Mouse (Mus musculus) c-Kit-negative CD71-positive TER-119-positive erythroid progenitor cells, embryonic 14.5 days (primary cell): Measurements from ENCODE around the gene Ltbp4.
A peak's percentile ranks its signal among the peaks of the same experiment; 100 is the strongest.

Experiments used
- DNase-seq: peaks from one replicate; pipeline ENCODE4 v3.0.0-alpha.2; 2013; ENCODE audit warnings: low read depth, low spot score

The Ltbp4 gene

DNA sequence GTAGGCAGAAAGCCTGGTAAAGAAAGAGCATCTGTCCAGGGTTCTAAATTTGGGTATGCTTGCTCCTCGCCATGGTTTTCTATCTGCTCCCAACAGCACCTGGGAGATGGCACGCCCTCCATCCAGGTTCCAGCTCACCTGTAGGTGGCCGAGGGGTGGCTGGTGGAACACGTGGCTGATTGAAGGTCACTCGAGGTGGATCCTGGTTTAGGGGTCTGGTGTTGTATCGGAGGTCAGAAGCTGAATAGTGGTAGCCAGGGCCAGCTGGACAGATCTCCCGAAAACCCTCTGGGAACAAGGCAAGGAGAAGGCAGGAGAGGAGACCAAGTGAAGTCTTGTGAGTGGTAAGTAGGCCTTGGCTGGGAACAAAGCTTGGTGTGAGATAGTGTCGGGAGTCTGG is 10.0 kb downstream of the Ltbp4 start:
- DNase-seq: no peak

DNA sequence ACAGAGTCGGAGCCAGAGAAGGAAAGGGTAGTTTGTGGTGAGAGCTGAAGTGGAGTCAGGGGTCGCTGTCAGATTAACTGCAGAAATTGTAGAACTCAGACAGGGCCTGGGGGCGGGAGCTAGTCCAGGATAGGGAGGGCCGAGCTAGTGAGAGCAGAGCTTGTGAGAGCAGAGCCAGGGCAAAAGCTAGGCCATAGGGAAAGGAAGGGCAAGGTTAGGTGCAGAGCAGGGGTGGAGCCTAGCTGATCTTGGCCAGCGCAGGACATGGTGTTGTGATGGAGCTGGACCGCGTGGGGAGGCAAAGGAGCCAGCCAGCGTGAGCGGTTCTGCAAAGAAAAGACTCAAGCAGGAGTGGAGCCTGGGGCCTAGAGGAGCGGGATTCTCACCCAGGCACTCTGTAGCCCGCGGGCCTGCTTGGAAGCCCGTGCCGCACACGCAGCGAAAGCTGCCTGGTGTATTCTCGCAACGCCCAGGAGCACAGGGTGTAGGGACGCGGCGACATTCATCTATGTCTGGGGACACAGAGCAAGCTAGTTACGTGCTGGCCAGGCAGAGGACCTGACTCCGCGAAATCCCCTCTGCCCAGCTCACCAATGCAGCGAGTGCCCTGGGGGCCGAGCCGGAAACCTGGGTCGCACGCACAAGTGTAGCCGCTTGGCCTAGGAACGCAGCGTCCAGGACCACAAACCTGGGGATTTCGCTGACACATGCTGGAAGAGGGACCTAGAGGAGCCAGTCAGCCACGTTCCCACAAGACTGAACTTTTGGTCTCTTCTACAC is 11.2 kb downstream of the Ltbp4 start:
- DNase-seq: no peak

DNA sequence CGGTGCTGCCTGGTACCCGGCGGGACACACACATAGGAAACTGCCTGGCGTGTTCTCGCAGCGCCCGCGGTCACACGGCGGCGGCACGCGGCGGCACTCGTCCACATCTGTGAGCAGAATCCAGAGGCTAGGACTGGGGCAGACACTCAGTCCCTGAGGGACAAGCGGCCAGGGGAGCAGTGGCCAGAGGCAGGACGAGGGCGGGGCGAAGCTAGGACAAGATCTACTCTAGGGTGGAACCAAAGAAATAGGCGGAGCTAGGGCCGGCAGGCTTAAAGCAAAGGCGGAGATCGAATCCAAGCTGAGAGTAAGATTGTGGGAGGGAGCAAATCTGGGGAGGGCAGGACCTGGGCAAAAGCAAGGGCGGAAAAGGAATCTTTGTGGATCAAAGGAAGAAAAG is 11.8 kb downstream of the Ltbp4 start:
- DNase-seq: no peak

DNA sequence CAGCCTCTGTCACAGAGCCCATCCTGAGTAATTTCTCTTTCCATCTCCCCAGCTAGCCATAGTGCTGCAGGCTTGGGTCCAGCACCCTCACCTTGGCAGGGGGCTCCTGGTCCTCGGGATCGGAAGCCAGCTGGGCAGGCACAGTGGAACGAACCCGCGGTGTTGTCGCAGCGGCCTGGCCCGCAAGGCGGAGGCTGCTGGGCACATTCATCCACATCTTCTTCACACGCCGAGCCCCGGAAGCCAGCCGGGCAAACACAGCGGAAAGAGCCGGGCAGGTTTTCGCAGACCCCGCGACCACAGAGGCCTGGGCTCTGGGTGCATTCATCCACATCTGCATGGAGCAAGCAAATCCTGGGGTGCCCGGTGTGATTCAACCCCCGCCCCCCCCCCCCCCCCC is 12.6 kb downstream of the Ltbp4 start:
- no peak for DNase-seq

DNA sequence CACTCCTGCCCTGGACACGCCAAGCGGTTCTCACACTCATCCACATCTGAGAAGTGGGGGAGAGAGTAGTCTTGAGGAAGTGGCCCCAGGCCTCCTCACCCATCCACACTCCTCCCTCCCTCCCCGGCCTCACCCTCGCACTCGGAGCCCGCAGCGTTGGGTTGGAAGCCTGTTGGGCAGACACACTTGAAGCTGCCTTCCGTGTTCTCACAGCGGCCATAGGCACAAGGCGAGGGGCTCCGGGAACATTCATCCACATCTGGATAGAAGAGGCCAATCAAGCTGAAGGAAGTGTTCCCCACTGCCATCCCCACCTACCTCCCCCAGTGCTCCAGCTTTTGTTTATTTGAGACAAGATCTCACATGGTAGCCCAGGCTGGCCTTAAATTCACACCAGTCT is 13.3 kb downstream of the Ltbp4 start:
- no peak for DNase-seq

DNA sequence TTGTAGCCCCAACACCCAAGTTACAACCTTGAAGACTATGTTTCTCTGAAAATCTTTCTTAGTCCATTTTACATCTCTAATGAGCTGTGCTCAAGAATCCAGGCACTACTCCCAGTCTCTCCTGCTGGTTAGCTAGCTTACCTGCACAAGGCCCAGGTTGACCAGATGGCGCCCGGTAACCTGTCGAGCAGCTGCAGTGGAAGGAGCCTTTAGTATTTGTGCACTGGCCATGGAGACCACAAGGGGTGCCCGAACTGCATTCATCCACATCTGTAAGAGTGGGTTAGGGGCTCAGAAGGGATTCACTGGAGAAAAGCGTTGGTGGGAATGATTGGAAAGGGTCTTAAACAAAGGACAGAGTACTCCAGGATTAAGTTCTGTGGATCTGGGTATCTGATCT is 14.5 kb downstream of the Ltbp4 start:
- DNase-seq: no peak

DNA sequence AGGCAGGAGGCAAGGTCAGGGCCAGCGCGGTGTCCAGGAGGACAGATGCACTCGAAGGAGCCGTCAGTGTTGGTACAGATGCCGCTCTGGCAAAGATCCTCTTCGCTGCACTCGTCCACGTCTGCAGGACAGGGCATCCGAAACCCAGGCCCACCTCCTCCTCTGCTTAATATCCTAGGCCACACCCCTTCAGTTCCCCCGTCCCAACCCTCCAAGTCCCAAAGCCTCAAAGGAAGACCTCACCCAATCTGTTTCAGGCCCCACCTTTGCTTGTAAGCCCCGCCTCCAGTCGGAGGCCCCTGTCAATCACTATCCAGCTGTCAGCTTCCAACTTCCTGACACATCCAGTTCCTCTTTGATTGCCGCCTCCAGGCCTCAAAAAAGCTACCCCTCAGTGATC is 15.2 kb downstream of the Ltbp4 start:
- DNase-seq: no peak

DNA sequence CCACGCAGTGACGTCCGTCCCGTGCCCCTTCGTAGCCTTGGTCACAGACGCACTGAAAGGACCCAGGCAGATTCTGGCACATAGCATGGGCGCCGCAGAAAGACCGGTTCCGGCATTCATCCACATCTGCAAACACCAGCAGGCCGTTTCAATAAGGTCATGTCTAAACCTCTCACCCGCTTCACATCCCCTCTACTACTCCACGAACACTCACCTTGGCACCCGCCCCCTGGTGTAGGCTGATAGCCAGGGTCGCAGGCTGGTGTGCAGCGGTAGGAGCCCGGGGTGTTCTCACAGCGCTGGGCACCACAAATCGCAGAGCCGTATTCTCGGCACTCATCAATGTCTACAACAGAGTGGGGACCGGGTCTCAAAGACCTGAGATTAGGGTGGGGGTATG is 18.1 kb downstream of the Ltbp4 start:
- DNase-seq: no peak

DNA sequence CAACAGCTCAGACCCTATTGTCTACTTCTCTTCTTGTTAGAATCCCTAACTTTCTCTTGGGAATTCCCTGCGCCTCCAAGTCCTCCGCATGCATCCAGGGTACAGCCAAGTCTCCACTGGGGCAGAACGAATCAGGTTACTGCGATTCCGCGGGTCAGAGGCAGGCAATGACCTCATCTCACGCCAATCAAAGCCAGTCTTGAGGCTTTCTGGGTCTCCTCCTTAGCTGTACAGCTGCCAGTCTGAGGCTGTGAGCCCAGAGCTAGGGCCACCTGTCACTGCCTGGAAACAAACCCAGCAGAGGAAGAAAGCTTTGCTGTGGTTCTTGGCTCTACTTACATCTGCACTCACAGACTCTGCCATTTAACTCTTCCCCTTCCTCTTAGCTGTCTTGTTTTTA is 21.5 kb downstream of the Ltbp4 start:
- no peak for DNase-seq

DNA sequence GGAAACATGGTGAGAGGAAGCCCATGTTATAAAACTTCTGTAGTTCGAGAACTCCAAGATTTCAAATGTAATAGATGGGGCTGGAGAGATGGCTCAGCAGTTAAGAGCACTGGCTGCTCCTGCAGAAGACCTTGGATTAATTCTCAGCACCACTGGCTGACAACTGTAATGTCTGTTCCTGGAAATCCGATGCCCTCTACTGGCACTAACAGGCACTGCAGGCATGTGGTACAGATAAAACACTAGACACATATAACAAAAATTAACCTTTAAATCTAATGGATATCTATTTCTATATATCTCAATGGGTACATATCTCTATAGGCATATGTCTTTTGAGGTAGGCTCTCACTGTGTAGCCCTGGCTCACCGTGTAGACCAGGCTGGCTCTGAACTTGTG is 23.1 kb downstream of the Ltbp4 start:
- DNase-seq: no peak

DNA sequence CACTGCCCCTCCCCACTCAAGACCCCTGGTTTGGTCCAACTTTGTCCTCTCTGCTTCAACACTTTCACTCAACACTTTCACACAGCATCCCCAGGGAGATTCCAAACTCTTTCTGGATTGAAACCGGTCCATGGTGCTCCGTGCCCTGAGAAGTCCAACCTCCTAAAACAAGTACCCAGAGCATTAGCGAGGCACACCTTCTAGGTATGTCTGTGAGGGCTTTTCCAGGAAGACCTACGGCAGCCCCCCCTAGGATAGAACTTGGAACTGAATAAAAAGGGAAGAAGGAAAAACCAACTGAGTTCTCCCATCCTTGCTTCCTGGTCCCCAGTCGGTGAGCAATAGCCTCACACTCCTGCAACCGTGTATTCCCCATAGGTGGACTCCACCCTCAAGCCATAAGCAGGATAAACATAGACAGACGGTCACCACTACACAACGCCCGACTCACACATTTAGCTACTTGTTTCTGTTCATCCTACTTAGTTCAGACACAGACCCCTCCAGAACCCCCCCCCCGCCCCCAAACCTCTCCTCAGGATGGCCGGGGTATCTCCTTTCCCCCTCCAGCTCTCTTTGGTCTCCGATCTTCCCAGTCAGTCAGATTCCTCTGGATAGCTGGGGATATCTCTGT is 25.7 kb downstream of the Ltbp4 start:
- DNase-seq: no peak

DNA sequence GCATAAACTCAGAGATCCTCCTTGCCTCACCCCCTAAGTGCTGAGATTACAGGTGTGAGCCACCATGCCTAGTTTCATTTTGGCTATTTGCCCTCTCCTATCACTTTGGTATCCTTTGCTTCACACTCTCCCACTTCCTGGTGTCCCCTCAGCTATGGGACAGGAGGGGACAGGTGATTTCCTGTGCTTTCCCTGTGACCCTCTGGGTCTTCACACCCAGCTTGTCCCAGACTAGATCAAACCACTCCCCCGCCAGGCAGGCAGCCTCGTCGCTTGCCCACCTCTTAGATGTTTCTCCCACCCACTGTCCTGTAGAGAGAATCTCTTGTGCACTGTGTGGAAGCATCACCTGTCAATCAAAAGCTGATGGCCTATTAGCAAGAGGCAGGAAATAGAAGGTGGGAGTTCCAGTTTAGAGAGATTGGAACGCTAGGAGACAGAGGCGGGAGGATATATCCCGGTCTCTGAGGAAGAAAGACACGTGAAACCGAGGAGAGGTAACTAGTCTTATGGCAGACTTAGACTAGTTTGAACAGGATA is 26.4 kb downstream of the Ltbp4 start:
- DNase-seq: no peak

DNA sequence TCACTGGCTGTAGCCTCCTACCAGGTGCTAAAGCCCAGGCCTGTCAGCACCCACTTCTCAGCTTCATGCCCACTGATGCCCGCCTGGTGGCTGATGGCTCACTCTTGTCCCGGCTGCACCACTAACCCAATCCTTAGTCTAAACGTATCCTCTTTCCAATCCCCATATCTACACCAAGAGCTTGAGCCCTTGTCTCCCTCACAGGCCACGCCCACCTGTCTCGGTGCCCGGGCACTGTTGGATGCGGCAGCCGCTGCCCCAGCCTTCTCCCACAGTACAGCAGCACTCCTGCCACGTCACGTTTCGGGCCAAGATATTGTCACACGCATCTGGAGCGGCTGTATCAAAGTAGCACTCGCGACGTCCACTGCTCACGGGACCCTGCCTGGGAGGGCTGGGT is 27.2 kb downstream of the Ltbp4 start:
- DNase-seq: no peak

DNA sequence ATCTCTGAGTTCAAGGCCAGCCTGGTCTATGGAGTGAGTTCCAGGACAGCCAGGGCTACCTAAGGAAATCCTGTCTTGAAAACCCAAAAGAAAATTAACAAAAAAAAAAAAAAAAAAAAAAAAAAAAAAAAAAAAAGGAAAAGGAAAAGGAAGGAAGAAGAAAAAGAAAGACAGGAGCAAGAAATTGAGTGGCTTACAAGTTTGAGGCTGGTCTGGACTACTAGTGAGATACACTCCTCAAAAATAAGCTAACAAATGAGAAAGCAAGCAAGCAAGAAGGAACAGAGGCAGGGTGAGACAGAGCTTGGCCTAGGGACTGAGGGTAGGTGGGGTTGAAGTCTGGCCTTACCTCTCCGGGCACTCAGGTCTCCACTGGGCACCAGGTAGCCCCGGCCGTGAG is 27.7 kb downstream of the Ltbp4 start:
- no peak for DNase-seq

DNA sequence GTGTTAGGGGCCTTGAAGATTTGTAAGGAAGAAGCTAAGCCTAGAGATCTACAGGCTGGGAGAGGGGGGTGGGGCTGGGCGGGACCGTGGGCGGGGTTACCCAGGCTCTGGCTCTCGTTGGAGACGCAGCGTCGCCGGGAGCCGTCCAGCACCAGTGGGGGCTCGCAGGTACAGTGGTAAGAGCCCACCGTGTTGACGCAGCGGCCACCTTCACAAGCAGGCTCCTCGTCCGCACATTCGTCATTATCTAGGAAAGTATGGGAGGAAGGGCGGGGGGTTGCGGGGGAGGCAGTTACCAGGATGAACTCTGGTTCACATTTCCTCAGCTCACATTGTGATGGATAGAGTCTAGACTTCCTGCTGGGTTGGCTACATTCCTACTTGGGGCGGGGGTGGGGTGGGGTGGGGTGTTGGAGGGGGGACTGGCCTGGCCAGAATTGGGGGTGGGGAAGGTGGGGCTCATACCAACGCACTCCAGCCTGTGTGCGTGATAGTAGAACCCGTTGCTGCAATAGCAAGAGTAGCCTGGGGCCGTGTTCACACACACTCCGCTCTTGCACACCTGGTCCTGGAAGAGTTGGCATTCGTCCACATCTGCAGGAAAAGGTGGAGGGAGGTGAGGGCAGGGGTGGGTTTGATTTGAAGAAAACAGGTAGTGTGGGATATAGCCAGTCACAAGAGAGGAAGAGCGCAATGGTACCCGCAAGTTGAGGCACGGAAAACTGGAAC is 28.5 kb downstream of the Ltbp4 start:
- no peak for DNase-seq

DNA sequence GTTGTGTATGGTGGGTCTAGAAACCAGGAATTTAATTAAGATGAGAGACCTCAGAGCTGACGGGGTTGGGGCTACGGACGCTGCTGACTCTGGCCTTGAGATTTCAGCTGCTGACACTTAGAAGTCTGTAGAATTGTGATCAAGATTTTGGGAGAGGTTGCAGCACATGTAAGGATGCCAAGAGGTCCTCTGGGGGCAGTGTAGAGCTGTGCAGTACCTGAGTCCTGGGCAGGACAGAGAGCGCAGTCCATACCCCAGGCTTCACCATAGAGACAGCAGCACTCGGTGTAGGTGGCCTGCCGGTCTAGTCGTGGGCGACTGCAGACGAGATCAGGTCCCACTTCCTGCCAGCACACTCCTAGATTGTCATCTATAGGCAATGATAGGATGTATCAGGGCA is 29.9 kb downstream of the Ltbp4 start:
- DNase-seq: no peak

DNA sequence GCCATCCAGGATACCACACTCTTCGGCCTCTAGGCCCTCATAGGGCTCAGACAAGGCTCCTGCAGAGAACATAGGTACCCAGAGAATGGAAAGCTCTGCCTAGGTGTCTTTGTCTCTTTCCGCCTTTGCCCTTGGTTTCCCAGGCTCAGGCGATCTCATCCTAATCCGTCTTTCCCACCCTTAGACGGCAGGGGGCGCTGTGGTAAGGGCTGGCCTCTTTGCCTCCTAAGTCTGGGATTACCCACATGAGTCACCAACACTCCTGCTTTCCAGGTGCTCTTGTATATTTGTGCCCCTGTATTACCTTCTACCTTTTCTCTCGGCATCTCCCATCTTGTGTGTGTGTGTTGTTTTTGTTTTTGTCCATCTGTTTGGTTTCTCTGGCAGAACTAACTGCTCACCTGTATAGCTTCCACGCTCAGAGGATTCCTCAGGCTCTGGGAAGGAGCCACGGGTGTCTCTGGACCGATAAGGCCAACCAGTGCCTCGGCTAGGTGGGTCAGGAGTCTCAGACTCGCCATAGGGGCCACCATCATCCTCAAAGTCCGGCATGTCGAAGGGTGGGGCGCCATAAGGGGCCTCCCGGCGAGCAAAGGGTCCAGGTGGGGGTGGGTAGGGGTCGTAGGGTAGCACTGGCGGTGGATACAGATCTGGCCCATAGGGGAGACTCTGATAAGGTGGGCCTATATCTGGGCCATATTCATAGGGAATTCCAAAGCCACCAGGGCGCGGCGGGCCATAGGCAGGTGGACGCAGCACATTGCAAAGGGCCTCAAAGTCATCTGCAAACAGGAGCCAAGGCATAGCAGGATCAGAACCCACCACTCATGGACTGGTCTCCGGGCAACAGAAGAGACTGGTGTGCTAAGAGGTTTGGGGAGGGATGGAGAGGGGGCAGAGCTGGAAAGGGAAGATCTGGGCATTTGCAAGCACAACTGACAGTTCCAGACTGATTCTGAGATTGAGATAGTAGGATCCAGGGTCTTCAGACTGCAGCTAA is 31.0 kb downstream of the Ltbp4 start:
- DNase-seq: peak; percentile 21

DNA sequence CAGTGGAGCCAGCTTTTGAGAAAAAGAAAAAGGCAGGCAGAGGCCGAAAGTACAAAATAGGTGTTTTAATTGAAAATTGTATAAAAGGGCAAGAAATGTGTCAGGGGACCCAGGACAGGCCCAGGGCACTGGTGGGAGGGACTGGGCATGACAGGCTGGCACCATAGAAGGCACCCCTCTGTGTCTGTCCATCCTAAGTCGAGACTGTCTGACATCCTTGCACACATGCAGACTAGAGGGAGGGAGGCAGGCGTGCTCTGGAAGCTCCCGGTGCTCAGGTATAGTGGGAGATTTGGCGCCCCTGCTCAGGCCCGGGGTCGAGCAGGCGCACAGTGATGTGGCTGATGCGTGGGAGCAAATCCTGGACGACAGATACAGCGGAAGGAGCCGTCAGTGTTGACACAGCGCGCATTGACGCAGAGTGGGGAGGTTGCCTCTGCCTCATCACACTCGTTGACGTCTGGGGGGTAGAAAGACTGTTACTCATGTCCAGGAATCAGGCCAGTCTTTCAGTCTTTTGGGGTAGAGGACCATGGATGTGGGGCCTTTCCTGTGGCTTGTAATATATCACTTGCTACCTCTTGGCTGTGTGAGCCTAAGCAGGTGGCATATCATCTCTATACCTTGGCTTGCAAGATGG is 32.3 kb downstream of the Ltbp4 start:
- DNase-seq: no peak

DNA sequence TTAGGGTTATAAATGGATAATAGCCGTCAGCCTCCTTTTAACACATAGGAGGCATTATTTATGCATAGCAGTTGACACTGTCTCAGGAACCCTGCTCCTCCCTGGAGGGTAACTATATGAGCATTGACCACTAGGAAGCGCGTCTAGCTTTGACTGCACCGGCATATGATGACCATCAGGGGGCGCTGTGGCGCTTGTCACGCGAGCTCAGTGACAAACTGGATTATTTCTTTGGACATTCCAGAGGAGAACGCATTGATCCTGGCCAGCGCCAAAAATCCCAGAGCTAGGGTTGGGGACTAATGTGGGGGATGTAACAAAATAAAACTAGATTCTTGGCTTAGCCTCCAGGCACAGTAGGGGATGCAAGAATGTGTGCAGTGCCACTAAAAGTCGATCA is 35.3 kb downstream of the Ltbp4 start:
- peak; percentile 27 for DNase-seq

DNA sequence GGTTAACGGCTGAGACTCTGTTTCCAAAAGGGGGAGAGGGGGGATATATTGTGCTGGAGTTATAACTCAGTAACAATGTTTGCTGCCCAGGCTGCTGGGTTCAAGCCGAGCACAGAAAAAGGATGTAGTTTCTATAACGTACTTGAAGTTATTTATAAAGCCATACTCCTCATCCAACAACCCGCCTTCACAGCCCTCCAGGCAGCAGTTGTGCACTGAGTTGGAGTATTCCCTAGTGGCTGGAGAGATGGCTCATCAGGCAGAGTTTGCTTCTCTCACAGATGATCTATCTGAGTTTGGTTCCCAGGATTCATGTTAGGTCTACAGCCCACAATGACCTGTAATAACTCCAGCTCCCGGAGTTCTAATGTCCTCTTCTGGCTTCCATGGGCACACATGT is 36.7 kb downstream of the Ltbp4 start:
- DNase-seq: no peak

DNA sequence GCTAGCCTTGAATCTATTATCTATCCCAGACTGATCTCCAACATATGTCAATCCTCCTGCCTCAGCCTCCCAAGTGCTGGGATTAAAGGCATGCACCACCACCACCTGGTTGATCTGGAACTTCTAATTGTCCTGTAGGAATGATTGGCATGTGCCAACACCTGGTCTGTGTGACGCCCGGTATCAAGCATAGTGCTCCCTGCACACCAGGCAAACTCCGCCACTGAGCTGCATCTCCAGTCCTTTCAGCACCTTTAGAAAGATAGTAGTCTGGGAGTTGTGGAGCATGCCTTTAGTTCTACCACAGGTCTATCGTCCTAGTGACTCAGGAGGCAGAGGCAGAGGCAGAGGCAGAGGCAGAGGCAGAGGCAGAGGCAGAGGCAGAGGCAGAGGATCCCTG is 37.1 kb downstream of the Ltbp4 start:
- DNase-seq: no peak
